Mouse (Mus musculus) intestine, embryonic 14.5 days (tissue): ENCODE results near the gene Mmp24. TPM values are rescaled to one million over a fixed set of nuclear protein-coding genes. Genes with fewer than 3 reads are reported as not detected.

ENCODE experiments used
- ATAC-seq: fragments of 200-750 bp; cut with Nextera tagmentation; replicated peaks from 2 replicates; pipeline ENCODE4 v1.8.0; 2017; ENCODE audit warnings: low read depth, moderate number of reproducible peaks, moderate TSS enrichment, moderate library complexity; ENCODE audit not compliant: low FRiP score, low TSS enrichment
- DNase-seq: peaks from one replicate; pipeline ENCODE4 v3.0.0-alpha.2; 2018; ENCODE audit warnings: low spot score
- H3K27ac ChIP-seq: fragments of 300-500 bp; sonication (generic); 2 replicates; pipeline ENCODE4 v1.5.1; 2014; ENCODE audit warnings: low read depth, mild to moderate bottlenecking, control low read depth
- H3K27me3 ChIP-seq: fragments of 300-500 bp; sonication (generic); replicated peaks from 2 replicates; pipeline ENCODE4 v1.6.1; 2014; ENCODE audit warnings: low read length, control low read depth; ENCODE audit not compliant: control insufficient read depth, insufficient read depth
- H3K36me3 ChIP-seq: fragments of 300-500 bp; sonication (generic); 2 replicates; pipeline ENCODE4 v1.6.1; 2014; ENCODE audit warnings: low read length, control low read depth; ENCODE audit not compliant: control insufficient read depth, insufficient read depth
- H3K4me1 ChIP-seq: fragments of 300-500 bp; sonication (generic); replicated peaks from 2 replicates; pipeline ENCODE4 v1.6.1; 2014; ENCODE audit warnings: low read length, control low read depth, mixed read lengths; ENCODE audit not compliant: control insufficient read depth, insufficient read depth
- H3K4me2 ChIP-seq: fragments of 300-500 bp; sonication (generic); 2 replicates; pipeline ENCODE4 v1.6.1; 2014; ENCODE audit warnings: low read length
- H3K4me3 ChIP-seq: fragments of 300-500 bp; sonication (generic); 2 replicates; pipeline ENCODE4 v1.5.1; 2014; ENCODE audit warnings: low read depth, low read length, control low read depth, mixed read lengths
- H3K9ac ChIP-seq: fragments of 300-500 bp; sonication (generic); 2 replicates; pipeline ENCODE4 v1.6.1; 2014; ENCODE audit warnings: mild to moderate bottlenecking, low read length
- H3K9me3 ChIP-seq: fragments of 300-500 bp; sonication (generic); 2 replicates; pipeline ENCODE4 v1.6.1; 2016; ENCODE audit warnings: low read length, control low read depth; ENCODE audit not compliant: control insufficient read depth
- WGBS: fragments of 180-500 bp; shearing (Covaris S2); extraction: QIAGEN DNeasy Blood & Tissue Kit; methylation state at CpG from one replicate; pipeline ENCODE4 v1.1.7; 2014; 5-methylcytosine and 5-hydroxymethylcytosine counted together
- polyA plus RNA-seq: library from polyadenylated mRNA; unstranded; fragments of >200 nt; fragmentation: Nextera tagmentation; extraction: Ambion mirVana; gene quantifications from 2 replicates; pipeline ENCODE4 v1.2.1, GENCODE M21; 2014

Gene Mmp24
- polyA plus RNA-seq, 1 experiment from 2014 or later = 0.55 TPM

GRCm38 (mm10) chr2:155802761-155803160 lies 27.6 kb downstream of the Mmp24 start:
- DNase-seq (no peak), ATAC-seq (no peak)
- Histone ChIP-seq H3K4me3 (no peak overlapping the region), H3K9ac (no peak overlapping the region), H3K27ac (no peak overlapping the region), H3K36me3 (no peaks in the 10 kb centered on the region), H3K9me3 (no peaks in the 10 kb centered on the region), H3K4me2 (no peak overlapping the region), H3K27me3 (no peaks in the 10 kb centered on the region), H3K4me1 (no peaks in the 10 kb centered on the region)
- 46% methylated on average over 3 of the region's 3 CpGs for WGBS

- WGBS = 74% methylated on average over 5 of the region's 5 CpGs
- ATAC-seq = no peak
- H3K27me3 ChIP-seq = no peaks in the 10 kb centered on the region
Observed at GRCm38 (mm10) chr2:155804053-155804452, 28.9 kb downstream of the Mmp24 start.

GRCm38 (mm10) chr2:155805231-155805924 lies 30.2 kb downstream of the Mmp24 start:
- ATAC-seq = no peak
- H3K9ac ChIP-seq = no peak overlapping the region
- DNase-seq = no peak
- H3K4me3 ChIP-seq = no peak overlapping the region
- no peaks in the 10 kb centered on the region for H3K36me3 ChIP-seq
- H3K4me2 ChIP-seq = no peak overlapping the region
- H3K27ac ChIP-seq = no peak overlapping the region
- H3K27me3 ChIP-seq = no peaks in the 10 kb centered on the region
- WGBS = 48% methylated on average over 6 of the region's 6 CpGs
- no peaks in the 10 kb centered on the region for H3K9me3 ChIP-seq
- H3K4me1 ChIP-seq = no peaks in the 10 kb centered on the region

More at GRCm38 (mm10) chr2:155804053-155804452, 28.9 kb downstream of the Mmp24 start:
- no peak for DNase-seq
- Histone ChIP-seq H3K36me3 (no peaks in the 10 kb centered on the region), H3K9me3 (no peaks in the 10 kb centered on the region), H3K27ac (no peak overlapping the region), H3K4me2 (no peak overlapping the region), H3K4me3 (no peak overlapping the region), H3K4me1 (no peaks in the 10 kb centered on the region), H3K9ac (no peak overlapping the region)

- WGBS = 82% methylated on average over 6 of the region's 6 CpGs
Observed at GRCm38 (mm10) chr2:155805925-155806255, 30.7 kb downstream of the Mmp24 start.

GRCm38 (mm10) chr2:155806548-155806947 lies 31.4 kb downstream of the Mmp24 start:
- no peaks in the 10 kb centered on the region for H3K9me3 ChIP-seq
- no peak overlapping the region for H3K27ac ChIP-seq
- H3K36me3 ChIP-seq = no peaks in the 10 kb centered on the region
- no peak overlapping the region for H3K4me3 ChIP-seq
- DNase-seq = no peak
- H3K9ac ChIP-seq = no peak overlapping the region
- no peak overlapping the region for H3K4me2 ChIP-seq
- WGBS = 58% methylated on average over 5 of the region's 5 CpGs
- no peaks in the 10 kb centered on the region for H3K27me3 ChIP-seq
- ATAC-seq = no peak
- H3K4me1 ChIP-seq = no peaks in the 10 kb centered on the region

More at GRCm38 (mm10) chr2:155805925-155806255, 30.7 kb downstream of the Mmp24 start:
- Histone ChIP-seq H3K27me3 (no peaks in the 10 kb centered on the region), H3K27ac (no peak overlapping the region), H3K4me3 (no peak overlapping the region), H3K36me3 (no peaks in the 10 kb centered on the region), H3K9ac (no peak overlapping the region), H3K4me2 (no peak overlapping the region), H3K9me3 (no peaks in the 10 kb centered on the region), H3K4me1 (no peaks in the 10 kb centered on the region)
- DNase-seq (no peak), ATAC-seq (no peak)

GRCm38 (mm10) chr2:155807408-155807807 lies 32.3 kb downstream of the Mmp24 start:
- no peak overlapping the region for H3K4me3 ChIP-seq
- DNase-seq (no peak), ATAC-seq (no peak)
- H3K4me1 ChIP-seq = no peaks in the 10 kb centered on the region
- 41% methylated on average over 4 of the region's 4 CpGs for WGBS
- no peak overlapping the region for H3K9ac ChIP-seq
- H3K36me3 ChIP-seq = no peaks in the 10 kb centered on the region
- no peaks in the 10 kb centered on the region for H3K9me3 ChIP-seq
- H3K27me3 ChIP-seq = no peaks in the 10 kb centered on the region
- H3K4me2 ChIP-seq = no peak overlapping the region
- no peak overlapping the region for H3K27ac ChIP-seq

GRCm38 (mm10) chr2:155809620-155810019 lies 34.5 kb downstream of the Mmp24 start:
- Histone ChIP-seq H3K4me1 (no peaks in the 10 kb centered on the region), H3K36me3 (no peaks in the 10 kb centered on the region), H3K4me2 (no peak overlapping the region), H3K27me3 (no peaks in the 10 kb centered on the region), H3K9me3 (no peaks in the 10 kb centered on the region), H3K9ac (no peak overlapping the region), H3K4me3 (no peak overlapping the region), H3K27ac (no peak overlapping the region)
- DNase-seq = no peak
- no peak for ATAC-seq
- WGBS = 81% methylated on average over 4 of the region's 4 CpGs

GRCm38 (mm10) chr2:155811821-155812396 lies 36.8 kb downstream of the Mmp24 start:
- no peak overlapping the region for H3K27ac ChIP-seq
- no peaks in the 10 kb centered on the region for H3K4me1 ChIP-seq
- H3K27me3 ChIP-seq = no peaks in the 10 kb centered on the region
- ATAC-seq (no peak), DNase-seq (peak; percentile 92)
- WGBS = 36% methylated on average over 16 of the region's 16 CpGs
- no peaks in the 10 kb centered on the region for H3K9me3 ChIP-seq
- no peaks in the 10 kb centered on the region for H3K36me3 ChIP-seq
- no peak overlapping the region for H3K9ac ChIP-seq
- H3K4me3 ChIP-seq = no peak overlapping the region
- no peak overlapping the region for H3K4me2 ChIP-seq

- ATAC-seq (no peak), DNase-seq (no peak)
- Histone ChIP-seq H3K9ac (no peak overlapping the region), H3K27me3 (no peaks in the 10 kb centered on the region), H3K4me1 (no peaks in the 10 kb centered on the region), H3K27ac (no peak overlapping the region), H3K36me3 (no peaks in the 10 kb centered on the region), H3K9me3 (no peaks in the 10 kb centered on the region), H3K4me3 (no peak overlapping the region), H3K4me2 (no peak overlapping the region)
- WGBS = 76% methylated on average over 4 of the region's 4 CpGs
Observed at GRCm38 (mm10) chr2:155812637-155813036, 37.5 kb downstream of the Mmp24 start.
